Mouse (Mus musculus): ENCODE data around the gene Hist1h4c. TPM values are rescaled to one million over a fixed set of nuclear protein-coding genes. Genes with fewer than 3 reads are reported as not detected.
A peak's percentile ranks its signal among the peaks of the same experiment; 100 is the strongest.

The Hist1h4c gene
- 100 to 1,000 TPM; 105 to 116 TPM for total RNA-seq (2021)

- intact Hi-C loops (cut with DNase I): loop anchor here (2.0 to 5.0 kb wide), 3 partner anchors 75 to 1646 kb away; partner anchors contain the start of gene Hist1h1e
- peak; percentile 99 to 100 for DNase-seq
Observed at GRCm38 (mm10) chr13:23698300-23698693, at the start of gene Hist1h4c. Gene Hist1h4c (minus strand): TSS chr13:23698454.

DNA sequence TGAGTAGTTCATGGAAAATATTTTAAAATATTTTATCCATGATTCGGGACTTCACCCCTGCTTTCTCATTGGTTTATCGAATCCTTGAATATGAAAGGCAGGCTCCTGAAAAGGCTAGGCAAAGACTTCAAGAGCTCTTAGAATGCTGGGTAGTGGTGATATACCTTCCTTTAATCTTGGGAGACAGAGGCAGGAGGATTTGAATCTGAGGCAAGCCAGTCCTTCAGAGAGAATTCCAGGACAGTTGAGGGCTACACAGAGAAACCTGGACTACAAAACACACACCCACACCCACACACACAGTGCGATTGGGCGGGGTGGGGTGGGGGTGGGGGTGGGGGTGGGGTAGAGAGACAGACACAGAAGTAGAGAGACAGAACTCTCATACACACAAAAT is 49.6 kb upstream of the Hist1h4c start:
- no peak for DNase-seq
- intact Hi-C loops (cut with DNase I): loop anchor here (5.0 to 10.0 kb wide), 3 partner anchors 213 to 1923 kb away; partner anchors contain the start of genes Hist1h2af, Hist1h2ag, Hist1h2bj and Hist1h3g

DNA sequence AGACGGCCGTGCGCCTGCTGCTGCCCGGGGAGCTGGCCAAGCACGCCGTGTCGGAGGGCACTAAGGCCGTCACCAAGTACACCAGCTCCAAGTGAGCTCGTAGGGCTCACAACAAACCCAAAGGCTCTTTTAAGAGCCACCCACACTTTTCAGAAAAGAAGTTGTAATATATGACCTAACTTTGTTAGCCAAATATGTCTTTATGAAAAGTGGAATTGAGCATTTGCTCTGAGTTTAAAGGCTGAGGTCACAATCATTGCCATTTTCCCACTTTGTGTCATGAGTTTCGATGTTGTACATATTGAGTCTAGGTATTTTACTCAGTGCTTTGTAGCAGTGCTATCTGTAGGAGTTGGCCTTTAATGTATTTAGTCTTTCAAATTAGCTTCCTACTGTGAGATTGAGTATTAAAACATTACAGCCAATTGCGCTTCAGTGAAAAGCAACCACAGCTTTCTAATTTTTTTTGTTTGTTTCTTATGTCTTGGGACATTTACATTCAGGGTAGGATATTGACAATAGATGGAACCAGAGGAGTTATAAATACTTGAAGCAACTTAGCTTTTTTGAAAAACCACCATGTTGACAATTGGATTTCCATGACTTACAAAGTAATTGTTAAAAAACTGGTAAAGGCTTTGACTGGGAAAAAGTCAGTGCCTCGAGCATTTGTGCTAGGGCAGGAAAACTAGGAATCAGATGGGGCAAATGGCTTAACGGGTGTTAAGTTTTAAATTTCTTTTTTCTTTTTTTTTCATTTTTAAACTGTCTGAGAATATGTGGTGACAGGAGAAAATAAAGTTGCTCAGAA is 49.0 kb upstream of the Hist1h4c start:
- intact Hi-C loops (cut with DNase I): loop anchor here (5.0 to 10.0 kb wide), 3 partner anchors 212 to 1922 kb away; partner anchors contain the start of genes Hist1h2af, Hist1h2ag, Hist1h2bj and Hist1h3g
- no peak for DNase-seq

DNA sequence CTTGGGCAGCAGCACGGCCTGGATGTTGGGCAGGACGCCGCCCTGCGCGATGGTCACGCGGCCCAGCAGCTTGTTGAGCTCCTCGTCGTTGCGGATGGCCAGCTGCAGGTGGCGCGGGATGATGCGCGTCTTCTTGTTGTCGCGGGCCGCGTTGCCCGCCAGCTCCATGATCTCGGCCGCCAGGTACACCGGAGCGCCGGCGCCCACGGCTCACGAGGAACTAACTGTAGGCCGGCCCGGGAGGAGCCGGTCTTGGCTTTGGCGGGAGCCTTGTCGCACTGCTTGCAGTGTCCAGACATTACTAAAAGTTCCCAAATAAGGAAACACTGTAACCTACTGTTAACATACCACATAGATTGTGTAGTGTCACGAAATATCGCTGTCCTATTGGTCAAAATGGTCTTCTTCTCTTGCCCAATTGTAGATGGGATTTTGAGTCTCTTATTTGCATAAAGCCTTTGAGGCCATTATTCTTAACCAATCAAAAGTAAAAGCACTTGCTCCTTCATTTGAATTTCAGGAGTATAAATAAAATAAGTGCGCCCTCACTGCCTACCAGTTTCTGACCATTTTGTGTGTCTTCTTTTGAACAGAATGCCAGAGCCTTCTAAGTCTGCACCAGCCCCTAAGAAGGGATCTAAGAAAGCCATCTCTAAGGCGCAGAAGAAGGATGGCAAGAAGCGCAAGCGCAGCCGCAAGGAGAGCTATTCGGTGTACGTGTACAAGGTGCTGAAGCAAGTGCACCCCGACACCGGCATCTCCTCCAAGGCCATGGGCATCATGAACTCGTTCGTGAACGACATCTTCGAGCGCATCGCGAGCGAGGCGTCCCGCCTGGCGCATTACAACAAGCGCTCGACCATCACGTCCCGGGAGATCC is 48.2 kb upstream of the Hist1h4c start, which contains the start of gene Hist1h2bb:
TSS of gene Hist1h2bb (plus strand) at position 534 of the 880 bp plus-strand sequence.
- intact Hi-C loops (cut with DNase I): loop anchor here (5.0 to 10.0 kb wide), 3 partner anchors 212 to 1922 kb away; partner anchors contain the start of genes Hist1h2af, Hist1h2ag, Hist1h2bj and Hist1h3g
- DNase-seq: peak; percentile 82

GRCm38 (mm10) chr13:23745381-23746161 is 47.3 kb upstream of the Hist1h4c start, which contains the start of gene Hist1h3c:
Gene Hist1h3c (minus strand): TSS chr13:23745602.
- DNase-seq: peak; percentile 90 to 92
- intact Hi-C loops (cut with DNase I): loop anchor here (5.0 to 10.0 kb wide), 3 partner anchors 211 to 1921 kb away; partner anchors contain the start of genes Hist1h2af, Hist1h2ag, Hist1h2bj and Hist1h3g

DNA sequence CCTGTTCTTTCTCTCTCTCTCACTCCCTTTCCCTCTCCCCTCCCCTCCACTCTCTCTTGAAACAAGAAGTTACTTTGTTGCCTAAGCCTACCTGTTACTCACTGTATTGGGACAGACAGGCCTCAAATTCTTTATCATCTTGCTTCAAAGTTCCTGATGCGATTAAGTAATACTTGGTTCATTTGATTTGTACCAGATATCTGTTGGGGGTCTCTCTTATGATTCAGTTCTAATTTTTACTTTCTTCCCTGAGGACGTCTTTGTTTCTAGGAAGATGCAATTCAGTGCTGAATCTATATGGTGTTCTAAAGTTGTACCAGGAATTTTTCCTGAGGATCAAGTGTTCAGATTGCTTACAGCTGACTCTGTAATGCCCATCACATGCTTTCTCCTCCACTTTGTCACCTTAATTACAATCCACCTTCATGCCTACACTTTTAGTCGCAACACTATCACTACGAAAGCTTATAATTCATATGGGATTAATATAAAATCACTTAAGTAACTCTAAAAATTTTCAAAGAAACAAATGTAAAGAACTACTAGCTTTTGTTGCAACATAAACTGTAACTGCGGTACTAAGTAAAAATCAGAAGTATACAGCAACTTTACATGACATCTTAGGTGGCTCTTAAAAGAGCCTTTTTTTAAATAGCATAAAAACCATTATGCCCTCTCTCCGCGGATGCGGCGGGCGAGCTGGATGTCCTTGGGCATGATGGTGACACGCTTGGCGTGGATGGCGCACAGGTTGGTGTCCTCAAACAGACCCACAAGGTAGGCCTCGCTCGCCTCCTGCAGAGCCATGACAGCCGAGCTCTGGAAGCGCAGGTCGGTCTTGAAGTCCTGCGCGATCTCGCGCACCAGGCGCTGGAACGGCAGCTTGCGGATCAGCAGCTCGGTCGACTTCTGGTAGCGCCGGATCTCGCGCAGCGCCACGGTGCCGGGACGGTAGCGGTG is 46.4 kb upstream of the Hist1h4c start:
- DNase-seq: no peak
- intact Hi-C loops (cut with DNase I): loop anchor here (5.0 to 10.0 kb wide), 4 partner anchors 162 to 1920 kb away; partner anchors contain the start of genes Hist1h2af, Hist1h2ag, Hist1h2bj and Hist1h3g

DNA sequence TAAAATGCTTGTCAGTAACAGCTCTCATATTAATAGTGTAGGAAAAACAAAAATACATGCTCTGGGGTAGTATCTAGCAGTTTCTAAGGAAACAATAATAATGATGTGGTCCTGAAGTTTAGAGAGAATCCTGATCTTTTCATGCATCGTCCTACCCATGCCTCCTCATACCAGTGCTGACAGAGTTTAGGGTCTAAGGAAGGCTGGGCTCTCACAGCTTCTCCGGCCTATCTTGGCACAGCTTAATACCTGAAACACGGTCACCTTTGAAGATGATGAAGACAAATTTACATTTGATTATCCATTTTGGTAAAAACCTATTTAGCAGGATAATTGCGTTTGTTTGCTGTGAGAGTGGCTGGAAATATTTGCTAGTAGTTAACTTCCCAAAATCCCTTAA is 45.7 kb upstream of the Hist1h4c start:
- intact Hi-C loops (cut with DNase I): loop anchor here (5.0 to 10.0 kb wide), 3 partner anchors 162 to 1919 kb away; partner anchors contain the start of genes Hist1h2af, Hist1h3g, Hist1h4d and Hist1h4h
- DNase-seq: no peak

DNA sequence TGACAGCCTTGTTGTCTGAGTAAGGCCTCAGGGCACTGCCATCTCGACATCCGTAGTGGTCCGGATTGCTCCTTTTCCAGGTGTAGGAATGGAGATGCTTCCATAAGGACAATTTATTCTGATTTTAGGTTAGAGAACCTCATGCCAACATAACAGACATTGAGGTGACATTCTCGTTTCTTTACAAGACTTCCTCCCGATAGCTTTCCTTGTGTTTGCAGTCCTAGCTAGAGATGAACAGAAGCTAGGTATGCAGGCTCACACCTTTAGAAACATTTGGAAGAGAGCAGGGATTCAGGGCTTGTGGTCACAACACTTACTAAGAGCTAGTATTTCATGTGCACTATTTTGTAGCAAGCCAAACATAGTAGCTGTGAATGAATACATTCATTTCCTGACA is 45.0 kb upstream of the Hist1h4c start:
- intact Hi-C loops (cut with DNase I): loop anchor here (5.0 to 10.0 kb wide), 3 partner anchors 161 to 1918 kb away; partner anchors contain the start of genes Hist1h2af, Hist1h3g, Hist1h4d and Hist1h4h

DNA sequence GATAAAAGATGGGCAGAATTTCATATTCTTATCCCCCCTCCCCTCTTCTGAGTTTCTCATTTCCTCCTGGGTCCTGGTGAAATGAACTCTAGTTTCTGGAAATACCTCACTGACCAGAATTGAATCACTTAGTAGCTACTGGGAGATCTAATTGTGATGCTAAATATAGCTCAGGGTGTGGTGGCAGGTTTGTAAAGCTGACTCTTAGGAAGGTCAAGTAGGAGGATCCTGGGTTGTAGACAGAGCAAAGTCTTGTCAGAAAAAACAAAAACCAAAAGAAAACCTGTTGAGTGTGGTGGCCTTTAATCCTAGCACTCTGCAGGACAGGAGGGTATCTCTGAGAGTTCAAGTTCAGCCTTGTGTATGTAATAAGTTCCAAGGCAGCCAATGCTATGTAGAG is 43.8 kb upstream of the Hist1h4c start:
- intact Hi-C loops (cut with DNase I): loop anchor here (5.0 to 10.0 kb wide), 3 partner anchors 160 to 1917 kb away; partner anchors contain the start of genes Hist1h2af, Hist1h3g, Hist1h4d and Hist1h4h

More for the DNA sequence above, 45.0 kb upstream of the Hist1h4c start:
- no peak for DNase-seq

GRCm38 (mm10) chr13:23740910-23741309 is 42.7 kb upstream of the Hist1h4c start:
- DNase-seq: no peak
- intact Hi-C loops (cut with DNase I): loop anchor here (5.0 to 10.0 kb wide), 3 partner anchors 159 to 1916 kb away; partner anchors contain the start of genes Hist1h2af, Hist1h3g, Hist1h4d and Hist1h4h

More for the DNA sequence above, 43.8 kb upstream of the Hist1h4c start:
- DNase-seq: no peak

DNA sequence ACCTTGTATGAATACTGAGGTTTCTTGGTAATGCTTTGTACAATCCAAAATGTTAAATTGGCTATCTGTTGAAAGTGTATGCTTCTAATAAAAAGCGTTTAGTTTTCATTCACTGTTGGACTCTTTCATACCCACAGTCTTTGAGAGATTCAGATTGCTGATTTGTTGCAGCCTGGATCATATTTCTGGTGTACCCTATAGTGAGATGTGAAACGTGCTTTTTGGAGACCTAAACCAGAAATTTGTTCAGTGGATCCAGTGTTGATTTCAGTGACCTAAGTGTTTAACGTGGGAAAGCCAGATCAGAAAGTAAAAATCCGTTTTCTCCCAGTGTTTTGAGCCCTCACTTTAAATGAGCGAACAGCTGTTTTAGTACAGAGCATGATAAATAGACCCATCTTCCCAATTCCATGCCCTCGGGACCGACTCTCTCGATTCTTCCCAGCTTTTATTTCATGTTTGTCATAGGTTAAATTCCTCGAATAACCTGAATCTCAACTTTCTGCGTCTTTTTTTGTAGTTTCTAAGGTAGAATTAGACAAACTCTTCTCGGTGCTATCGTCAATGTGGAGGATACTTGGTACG is 42.1 kb upstream of the Hist1h4c start:
- DNase-seq: no peak
- intact Hi-C loops (cut with DNase I): loop anchor here (5.0 to 10.0 kb wide), 3 partner anchors 158 to 1916 kb away; partner anchors contain the start of genes Hist1h2af, Hist1h3g, Hist1h4d and Hist1h4h

- no peak for DNase-seq
- intact Hi-C loops (cut with DNase I): loop anchor here (5.0 to 10.0 kb wide), 6 partner anchors 55 to 1915 kb away; partner anchors contain the start of genes Hist1h1e, Hist1h2ac, Hist1h2af and Hist1h2bc
Observed at GRCm38 (mm10) chr13:23739922-23740252, 41.6 kb upstream of the Hist1h4c start.

DNA sequence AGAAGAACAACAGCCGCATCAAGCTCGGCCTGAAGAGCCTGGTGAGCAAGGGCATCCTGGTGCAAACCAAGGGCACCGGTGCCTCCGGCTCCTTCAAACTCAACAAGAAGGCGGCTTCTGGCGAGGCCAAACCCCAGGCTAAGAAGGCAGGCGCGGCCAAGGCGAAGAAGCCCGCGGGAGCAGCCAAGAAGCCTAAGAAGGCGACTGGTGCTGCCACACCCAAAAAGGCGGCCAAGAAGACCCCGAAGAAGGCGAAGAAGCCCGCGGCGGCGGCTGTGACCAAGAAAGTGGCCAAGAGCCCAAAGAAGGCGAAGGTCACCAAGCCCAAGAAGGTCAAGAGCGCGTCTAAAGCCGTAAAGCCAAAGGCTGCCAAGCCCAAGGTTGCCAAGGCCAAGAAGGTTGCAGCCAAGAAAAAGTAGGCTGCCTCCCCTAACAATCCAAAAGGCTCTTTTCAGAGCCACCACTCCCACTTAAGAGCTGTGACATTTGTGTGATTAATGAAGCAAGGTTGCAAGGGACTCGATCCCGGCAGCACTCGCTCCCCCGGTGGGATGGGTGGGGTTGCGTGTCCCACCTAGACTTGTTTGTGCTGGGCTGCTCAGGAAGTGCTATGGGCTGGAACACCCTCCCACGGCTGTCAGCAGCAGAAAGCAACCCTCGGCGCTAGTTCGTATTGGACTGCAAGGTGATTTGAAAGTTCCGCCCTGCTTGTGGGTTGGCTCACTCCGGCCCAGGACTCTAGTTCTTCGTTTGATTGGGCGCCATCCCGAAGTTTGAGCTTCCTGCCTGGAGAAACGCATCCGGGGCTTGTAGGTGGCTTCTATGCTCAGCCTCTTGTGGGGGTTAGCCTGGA is 41.0 kb upstream of the Hist1h4c start:
- intact Hi-C loops (cut with DNase I): loop anchor here (5.0 to 10.0 kb wide), 3 partner anchors 54 to 307 kb away; partner anchors contain the start of genes Hist1h1e, Hist1h2ac, Hist1h2bc and Hist1h2be
- peak; percentile 94 to 97 for DNase-seq

DNA sequence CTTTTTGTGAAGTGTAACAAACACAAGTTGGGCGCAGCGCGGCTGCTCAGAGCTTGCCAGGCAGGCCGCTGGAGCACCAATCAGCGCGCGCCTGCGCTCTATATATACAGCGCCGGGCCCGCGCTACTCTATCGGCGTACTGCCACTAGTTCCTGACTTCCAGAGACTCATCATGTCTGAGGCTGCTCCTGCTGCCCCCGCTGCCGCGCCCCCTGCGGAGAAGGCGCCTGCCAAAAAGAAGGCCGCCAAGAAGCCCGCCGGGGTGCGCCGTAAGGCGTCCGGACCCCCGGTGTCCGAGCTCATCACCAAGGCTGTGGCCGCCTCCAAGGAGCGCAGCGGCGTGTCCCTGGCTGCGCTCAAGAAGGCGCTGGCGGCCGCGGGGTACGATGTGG is 40.4 kb upstream of the Hist1h4c start, which contains the start of gene Hist1h1c:
TSS of gene Hist1h1c (plus strand) at position 132 of the 392 bp plus-strand sequence.
- peak; percentile 94 to 96 for DNase-seq
- intact Hi-C loops (cut with DNase I): loop anchor here (5.0 to 10.0 kb wide), 3 partner anchors 54 to 306 kb away; partner anchors contain the start of genes Hist1h1e, Hist1h2ac, Hist1h2bc and Hist1h2be

GRCm38 (mm10) chr13:23738041-23738440 is 39.8 kb upstream of the Hist1h4c start:
- DNase-seq: peak in 1 of 2 experiments; percentile 49
- intact Hi-C loops (cut with DNase I): loop anchor here (5.0 to 10.0 kb wide), 3 partner anchors 53 to 306 kb away; partner anchors contain the start of genes Hist1h1e, Hist1h2ac, Hist1h2bc and Hist1h2be

- intact Hi-C loops (cut with DNase I): loop anchor here (5.0 to 10.0 kb wide), 3 partner anchors 52 to 305 kb away; partner anchors contain the start of genes Hist1h1e, Hist1h2ac, Hist1h2bc and Hist1h2be
- no peak for DNase-seq
Observed at GRCm38 (mm10) chr13:23737091-23737490, 38.8 kb upstream of the Hist1h4c start.
